Mouse (Mus musculus) erythroid progenitor cell, adult 5-6 weeks (primary cell): ENCODE measurements around the gene Zfp9. TPM values are rescaled to one million over a fixed set of nuclear protein-coding genes. Genes with fewer than 3 reads are reported as not detected.

Experiments
- ATAC-seq: replicated peaks from 2 replicates; pipeline ENCODE4 v1.8.0; 2016; ENCODE audit warnings: moderate number of reproducible peaks, mild to moderate bottlenecking, moderate TSS enrichment, inconsistent platforms; ENCODE audit not compliant: poor library complexity, low FRiP score, severe bottlenecking
- total RNA-seq, 2 experiments: library from RNA; stranded (forward) in 1 of 2; stranded (reverse) in 1 of 2; fragments of 150-400 nt in 1 of 2; fragments of 186-747, 209-891 nt in 1 of 2; gene quantifications; 2 replicates each; pipeline versions ENCODE4 v1.2.3 to v1.2.4; 2015 to 2017; ENCODE audit warnings: low replicate concordance in 2 of 2

Zfp9 gene
- not detected in 2 replicates for total RNA-seq (2015; ENCODE audit: low replicate concordance)
- total RNA-seq (2017; ENCODE audit: low replicate concordance), result not detected in 2 replicates

- ATAC-seq, result no peak; the same call in 1 of the 2 replicates
Measured at GRCm38 (mm10) chr6:118478957-118479708, at the start of gene Zfp9. TSS of gene Zfp9 (minus strand) at chr6:118479320.

- no peak for ATAC-seq
Measured at GRCm38 (mm10) chr6:118520668-118521067, 41.5 kb upstream of the Zfp9 start.

- ATAC-seq, result no peak
Measured at GRCm38 (mm10) chr6:118513335-118514012, 34.4 kb upstream of the Zfp9 start.

- no peak for ATAC-seq
Measured at GRCm38 (mm10) chr6:118499010-118499409, 19.9 kb upstream of the Zfp9 start.

- no peak for ATAC-seq
Measured at GRCm38 (mm10) chr6:118482125-118482524, 3.0 kb upstream of the Zfp9 start.

GRCm38 (mm10) chr6:118477875-118478785 lies 990 bp downstream of the Zfp9 start:
- ATAC-seq, result no peak

- no peak for ATAC-seq
Measured at GRCm38 (mm10) chr6:118462069-118462705, 16.9 kb downstream of the Zfp9 start.

- no peak for ATAC-seq
Measured at GRCm38 (mm10) chr6:118457726-118458125, 21.4 kb downstream of the Zfp9 start.

- ATAC-seq, result peak; percentile 73
Measured at GRCm38 (mm10) chr6:118455042-118455631, 24.0 kb downstream of the Zfp9 start, which contains the start of gene Zfp248. TSS of gene Zfp248 (minus strand) at chr6:118455528.

- ATAC-seq, result no peak
Measured at GRCm38 (mm10) chr6:118454452-118454851, 24.7 kb downstream of the Zfp9 start.

- ATAC-seq, result no peak
Measured at GRCm38 (mm10) chr6:118431502-118431901, 47.6 kb downstream of the Zfp9 start.

- no peak for ATAC-seq
Measured at GRCm38 (mm10) chr6:118426666-118427065, 52.5 kb downstream of the Zfp9 start.

GRCm38 (mm10) chr6:118419050-118419920 lies 59.8 kb downstream of the Zfp9 start, which contains the start of gene Bms1:
TSS of gene Bms1 (minus strand) at chr6:118419474.
- ATAC-seq, result peak; percentile 95

Other genes starting within 250 kb of the Zfp9 start
- 11.9 and 18.0 TPM in 2 replicates for gene Bms1, start 59.8 kb downstream of the Zfp9 start, total RNA-seq (2015; ENCODE audit: low replicate concordance)
- gene Bms1, start 59.8 kb downstream of the Zfp9 start, total RNA-seq (2017; ENCODE audit: low replicate concordance), result 17.6 and 20.0 TPM in 2 replicates
- not detected in 2 replicates for gene Zfp248, start 23.8 kb downstream of the Zfp9 start, total RNA-seq (2015; ENCODE audit: low replicate concordance)
- gene Zfp248, start 23.8 kb downstream of the Zfp9 start, total RNA-seq (2017; ENCODE audit: low replicate concordance), result 4.4 TPM in 1 of 2 replicates, not detected in the other
- 5.4 and 5.9 TPM in 2 replicates for gene Ankrd26, start 82.9 kb upstream of the Zfp9 start, total RNA-seq (2015; ENCODE audit: low replicate concordance)
- gene Ankrd26, start 82.9 kb upstream of the Zfp9 start, total RNA-seq (2017; ENCODE audit: low replicate concordance), result 7.5 and 20.5 TPM in 2 replicates